Mouse (Mus musculus): ENCODE data around the gene Fbxw4.

Fbxw4 gene

GRCm38 (mm10) chr19:45659738-45660502 is at the start of gene Fbxw4:
Gene Fbxw4 (minus strand): TSS chr19:45660312.
- DNase-seq (ENCODE audit: low spot score): peak; percentile 38

GRCm38 (mm10) chr19:45708704-45709103 is 48.6 kb upstream of the Fbxw4 start:
- peak; percentile 53 for DNase-seq (ENCODE audit: low spot score)

GRCm38 (mm10) chr19:45696281-45696600 is 36.1 kb upstream of the Fbxw4 start:
- DNase-seq (ENCODE audit: low spot score): peak; percentile 8

GRCm38 (mm10) chr19:45695496-45696280 is 35.6 kb upstream of the Fbxw4 start:
- DNase-seq (ENCODE audit: low spot score): no peak

- no peak for DNase-seq (ENCODE audit: low spot score)
Measured at GRCm38 (mm10) chr19:45694056-45694455, 33.9 kb upstream of the Fbxw4 start.

GRCm38 (mm10) chr19:45692211-45692610 is 32.1 kb upstream of the Fbxw4 start:
- no peak for DNase-seq (ENCODE audit: low spot score)

- DNase-seq (ENCODE audit: low spot score): no peak
Measured at GRCm38 (mm10) chr19:45691001-45691535, 31.0 kb upstream of the Fbxw4 start.

- DNase-seq (ENCODE audit: low spot score): no peak
Measured at GRCm38 (mm10) chr19:45687001-45687400, 26.9 kb upstream of the Fbxw4 start.

GRCm38 (mm10) chr19:45683676-45684075 is 23.6 kb upstream of the Fbxw4 start:
- DNase-seq (ENCODE audit: low spot score): no peak

GRCm38 (mm10) chr19:45680495-45681130 is 20.5 kb upstream of the Fbxw4 start:
- no peak for DNase-seq (ENCODE audit: low spot score)

GRCm38 (mm10) chr19:45676723-45677269 is 16.7 kb upstream of the Fbxw4 start:
- no peak for DNase-seq (ENCODE audit: low spot score)

- DNase-seq (ENCODE audit: low spot score): peak; percentile 3
Measured at GRCm38 (mm10) chr19:45675720-45676581, 15.8 kb upstream of the Fbxw4 start.

- no peak for DNase-seq (ENCODE audit: low spot score)
Measured at GRCm38 (mm10) chr19:45675196-45675595, 15.1 kb upstream of the Fbxw4 start.

GRCm38 (mm10) chr19:45672971-45673370 is 12.9 kb upstream of the Fbxw4 start:
- no peak for DNase-seq (ENCODE audit: low spot score)

- no peak for DNase-seq (ENCODE audit: low spot score)
Measured at GRCm38 (mm10) chr19:45668986-45669385, 8.9 kb upstream of the Fbxw4 start.

- DNase-seq (ENCODE audit: low spot score): no peak
Measured at GRCm38 (mm10) chr19:45663851-45664250, 3.7 kb upstream of the Fbxw4 start.

- peak; percentile 52 for DNase-seq (ENCODE audit: low spot score)
Measured at GRCm38 (mm10) chr19:45660503-45660790, 335 bp upstream of the Fbxw4 start.

- peak; percentile 21 for DNase-seq (ENCODE audit: low spot score)
Measured at GRCm38 (mm10) chr19:45659301-45659737, 793 bp downstream of the Fbxw4 start.

GRCm38 (mm10) chr19:45658556-45659268 is 1.4 kb downstream of the Fbxw4 start:
- no peak for DNase-seq (ENCODE audit: low spot score)

GRCm38 (mm10) chr19:45657828-45658227 is 2.3 kb downstream of the Fbxw4 start:
- DNase-seq (ENCODE audit: low spot score): no peak
